Mouse (Mus musculus) bone marrow, adult 2 months (tissue): ENCODE measurements around the gene Hoxa4.

Experiments
- CTCF ChIP-seq: fragments of 200-500 bp; IDR thresholded peaks from 2 replicates; pipeline ENCODE4 v1.5.1; 2011; ENCODE audit warnings: low read length, control low read depth; ENCODE audit not compliant: control insufficient read depth, insufficient read depth
- POLR2A ChIP-seq: fragments of 200-500 bp; IDR thresholded peaks from 2 replicates; pipeline ENCODE4 v1.6.1; 2011; ENCODE audit warnings: low read depth, mild to moderate bottlenecking, control low read depth, low read length, borderline replicate concordance; ENCODE audit not compliant: control insufficient read depth

DNA sequence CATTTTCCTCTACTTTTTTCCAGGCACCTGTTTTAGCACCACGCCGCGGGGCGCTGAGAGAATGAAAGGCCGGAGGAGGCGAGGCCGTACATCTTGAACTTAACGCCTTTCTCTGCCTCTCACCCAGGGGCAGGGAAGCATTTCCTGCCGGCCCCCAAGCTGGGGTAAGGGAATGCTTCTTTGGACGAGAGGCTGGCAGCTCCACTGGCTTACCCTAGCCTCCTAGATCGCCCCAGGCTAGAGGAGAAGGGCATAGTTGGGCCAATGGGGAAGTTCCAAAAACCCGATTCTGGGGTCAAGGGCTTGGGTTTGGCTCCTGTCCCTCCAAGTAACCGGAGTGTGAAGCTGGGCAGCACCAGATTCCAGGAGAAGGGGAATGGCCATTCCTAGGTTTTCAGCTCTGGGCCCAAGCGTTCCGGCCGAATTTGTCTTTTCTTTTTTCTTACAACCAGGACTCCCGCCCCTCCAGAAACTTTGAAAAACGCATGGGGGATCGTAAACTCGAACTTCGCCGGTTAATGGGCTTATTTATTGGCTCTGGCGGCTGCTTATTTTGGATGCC, 41.5 kb upstream of the Hoxa4 start:
- no peak for TF ChIP-seq CTCF
- no peak for TF ChIP-seq POLR2A
